Mouse (Mus musculus): ENCODE measurements around the gene Bora. TPM values are rescaled to one million over a fixed set of nuclear protein-coding genes. Genes with fewer than 3 reads are reported as not detected.
A peak's percentile ranks its signal among the peaks of the same experiment; 100 is the strongest.
"Not testable (repeated sequence)": the region's sequence is repeated elsewhere in the genome, so short reads cannot be mapped to it uniquely, and the experiment has no call there.

The Bora gene
- total and polyA plus RNA-seq, 3 experiments: 0.47 to 0.82 (median 0.73) TPM

DNA sequence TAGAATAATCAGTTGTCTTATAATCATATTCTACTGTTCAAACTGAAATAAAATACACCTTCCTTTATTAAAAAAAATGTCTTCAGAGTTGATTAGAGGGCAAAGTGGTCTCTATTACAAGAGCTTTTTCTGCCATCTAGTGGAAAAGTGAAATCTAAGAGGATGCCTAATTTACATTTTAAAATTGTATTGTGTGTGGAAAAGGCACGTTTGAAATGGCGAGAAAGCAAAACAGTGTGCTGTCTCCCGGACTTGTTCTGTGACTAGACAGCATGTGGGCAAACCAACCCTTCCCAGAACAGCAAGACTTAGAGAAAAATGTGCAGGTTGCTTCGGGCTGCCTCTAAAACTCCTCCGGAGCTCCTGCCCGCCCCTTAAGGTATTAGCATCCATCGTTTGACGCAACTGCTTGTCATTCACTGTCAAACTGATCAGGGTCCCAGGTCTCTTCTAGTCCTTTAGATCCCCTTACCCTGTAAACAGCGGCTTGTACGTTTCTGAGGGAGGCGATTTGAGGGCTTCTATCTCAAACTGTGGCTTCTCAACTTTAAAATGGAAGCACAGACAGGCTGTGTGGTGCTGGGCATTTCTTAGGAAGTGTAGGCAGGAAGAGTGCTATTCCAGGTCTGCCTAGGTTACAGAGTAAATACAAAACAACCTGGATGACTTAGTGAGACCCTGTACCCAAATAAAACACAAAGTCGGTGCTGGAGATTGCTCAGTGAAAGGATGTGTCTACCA, 23.5 kb upstream of the Bora start:
- DNase-seq: no peak
- no peak overlapping the region for H3K4me3 ChIP-seq
- TF ChIP-seq POLR2A (IDR thresholded peaks at IDR 0.05; ENCODE audit: insufficient read depth, low read depth, low read length) (no peak), EP300 (IDR thresholded peaks at IDR 0.05; ENCODE audit: insufficient read depth, low read depth, low read length) (no peak), CTCF (IDR thresholded peaks at IDR 0.05) (peak; percentile 70)
- H3K27me3 ChIP-seq (ENCODE audit: control insufficient read depth, insufficient read depth, low read length): no peaks in the 10 kb centered on the region
- no peak overlapping the region for H3K9ac ChIP-seq (ENCODE audit: low read depth, low read length)
- WGBS: 41% methylated on average over 12 of the region's 12 CpGs
- intact Hi-C loops (cut with DNase I): loop anchor here (5.0 to 10.0 kb wide), 2 partner anchors 848 to 1690 kb away; no protein-coding TSS in a partner anchor
- no peaks in the 10 kb centered on the region for H3K4me1 ChIP-seq (ENCODE audit: control insufficient read depth, insufficient read depth, low read length)
- H3K27ac ChIP-seq: no peak overlapping the region
- peaks cover 2% of the 10 kb centered on the region for H3K36me3 ChIP-seq (ENCODE audit: control insufficient read depth, insufficient read depth, low read length)
- no peaks in the 10 kb centered on the region for H3K79me2 ChIP-seq (replicated peaks; ENCODE audit: control insufficient read depth, insufficient read depth, low read length)

DNA sequence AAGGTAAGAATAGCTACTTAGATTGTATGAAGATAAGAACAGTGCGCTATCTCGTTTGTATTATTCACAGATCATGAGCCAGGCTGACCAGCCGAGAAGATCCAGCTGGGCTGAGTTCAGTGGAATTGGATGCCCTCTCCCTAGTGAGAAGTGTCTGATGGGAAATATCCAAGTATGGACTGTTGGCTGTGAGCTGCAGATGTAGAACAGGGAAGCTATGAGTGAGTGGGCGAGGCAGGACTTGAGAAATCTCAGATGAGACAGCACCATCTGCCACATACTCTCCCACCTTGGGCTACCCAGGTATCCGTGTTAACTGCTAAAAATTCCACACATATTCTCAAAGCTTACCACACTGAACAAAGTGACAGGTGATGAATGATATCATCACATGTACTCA, 16.0 kb upstream of the Bora start:
- 61% methylated on average over 5 of the region's 5 CpGs for WGBS
- H3K4me3 ChIP-seq: no peak overlapping the region
- TF ChIP-seq POLR2A (IDR thresholded peaks at IDR 0.05; ENCODE audit: insufficient read depth, low read depth, low read length) (no peak), CTCF (IDR thresholded peaks at IDR 0.05) (no peak), EP300 (IDR thresholded peaks at IDR 0.05; ENCODE audit: insufficient read depth, low read depth, low read length) (no peak)
- no peak overlapping the region for H3K9ac ChIP-seq (ENCODE audit: low read depth, low read length)
- H3K4me1 ChIP-seq (ENCODE audit: control insufficient read depth, insufficient read depth, low read length): no peaks in the 10 kb centered on the region
- no peak for DNase-seq
- intact Hi-C loops (cut with DNase I): loop anchor here (10.0 kb wide), 1 partner anchor 855 kb away; no protein-coding TSS in a partner anchor
- no peaks in the 10 kb centered on the region for H3K27me3 ChIP-seq (ENCODE audit: control insufficient read depth, insufficient read depth, low read length)
- no peaks in the 10 kb centered on the region for H3K79me2 ChIP-seq (replicated peaks; ENCODE audit: control insufficient read depth, insufficient read depth, low read length)
- no peak overlapping the region for H3K27ac ChIP-seq
- no peaks in the 10 kb centered on the region for H3K36me3 ChIP-seq (ENCODE audit: control insufficient read depth, insufficient read depth, low read length)

DNA sequence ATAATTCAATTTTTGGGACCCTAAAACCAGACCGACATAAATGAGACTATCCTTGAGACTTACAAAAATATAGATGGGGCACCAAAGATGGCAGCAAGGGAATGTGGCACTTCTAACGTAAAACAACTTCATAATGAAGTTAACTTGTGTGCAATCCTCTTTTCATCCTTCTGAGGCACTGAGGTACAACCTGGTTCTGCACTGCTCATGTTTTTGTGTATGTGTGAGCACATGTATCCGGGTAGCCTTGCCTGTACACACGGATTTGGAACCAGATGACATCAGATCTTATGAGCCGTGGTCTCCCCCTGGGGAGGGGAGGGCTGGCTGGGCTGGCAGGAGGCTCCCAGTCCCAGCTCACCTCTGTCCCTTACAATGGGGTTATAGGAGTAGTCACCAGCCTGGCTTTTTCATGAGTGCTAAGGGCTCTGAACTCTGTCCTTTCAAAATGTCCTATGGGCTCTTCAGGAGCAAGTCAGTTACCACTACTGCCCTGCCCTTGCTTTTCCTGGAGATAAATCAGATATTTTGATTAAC, 14.6 kb upstream of the Bora start:
- 75% methylated on average over 5 of the region's 5 CpGs for WGBS
- no peak for DNase-seq
- H3K36me3 ChIP-seq (ENCODE audit: control insufficient read depth, insufficient read depth, low read length): peaks cover 3% of the 10 kb centered on the region
- intact Hi-C loops (cut with DNase I): no loop called here
- no peaks in the 10 kb centered on the region for H3K4me1 ChIP-seq (ENCODE audit: control insufficient read depth, insufficient read depth, low read length)
- no peaks in the 10 kb centered on the region for H3K27me3 ChIP-seq (ENCODE audit: control insufficient read depth, insufficient read depth, low read length)
- H3K79me2 ChIP-seq (replicated peaks; ENCODE audit: control insufficient read depth, insufficient read depth, low read length): no peaks in the 10 kb centered on the region
- TF ChIP-seq POLR2A (IDR thresholded peaks at IDR 0.05; ENCODE audit: insufficient read depth, low read depth, low read length) (no peak), EP300 (IDR thresholded peaks at IDR 0.05; ENCODE audit: insufficient read depth, low read depth, low read length) (no peak), CTCF (IDR thresholded peaks at IDR 0.05) (no peak)
- no peak overlapping the region for H3K4me3 ChIP-seq
- no peak overlapping the region for H3K9ac ChIP-seq (ENCODE audit: low read depth, low read length)
- no peak overlapping the region for H3K27ac ChIP-seq

DNA sequence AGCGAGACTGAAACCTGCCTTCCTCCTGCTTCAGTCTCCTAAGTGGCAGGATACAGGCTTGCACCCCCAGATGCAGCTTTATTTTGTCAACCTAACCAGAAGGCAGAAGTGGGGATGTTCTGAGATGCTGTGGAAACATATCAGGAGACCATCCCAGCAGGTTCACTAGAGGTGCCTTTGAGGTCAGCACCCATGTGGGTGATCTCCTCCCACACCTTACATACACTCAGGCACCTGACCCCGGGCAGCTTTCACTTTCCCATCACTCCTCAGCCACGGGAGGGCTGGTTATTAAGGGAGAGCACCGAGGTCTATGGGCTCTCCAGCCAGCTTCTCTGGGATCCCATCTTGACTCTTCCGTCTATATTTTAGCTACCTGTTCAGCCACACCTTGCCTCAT, 13.4 kb upstream of the Bora start:
- no peak overlapping the region for H3K27ac ChIP-seq
- no peaks in the 10 kb centered on the region for H3K4me1 ChIP-seq (ENCODE audit: control insufficient read depth, insufficient read depth, low read length)
- TF ChIP-seq CTCF (IDR thresholded peaks at IDR 0.05) (no peak), EP300 (IDR thresholded peaks at IDR 0.05; ENCODE audit: insufficient read depth, low read depth, low read length) (no peak), POLR2A (IDR thresholded peaks at IDR 0.05; ENCODE audit: insufficient read depth, low read depth, low read length) (no peak)
- H3K36me3 ChIP-seq (ENCODE audit: control insufficient read depth, insufficient read depth, low read length): peaks cover 3% of the 10 kb centered on the region
- H3K4me3 ChIP-seq: no peak overlapping the region
- no peak overlapping the region for H3K9ac ChIP-seq (ENCODE audit: low read depth, low read length)
- 82% methylated on average over 5 of the region's 5 CpGs for WGBS
- no peaks in the 10 kb centered on the region for H3K27me3 ChIP-seq (ENCODE audit: control insufficient read depth, insufficient read depth, low read length)
- intact Hi-C loops (cut with DNase I): no loop called here
- no peak for DNase-seq
- H3K79me2 ChIP-seq (replicated peaks; ENCODE audit: control insufficient read depth, insufficient read depth, low read length): no peaks in the 10 kb centered on the region

DNA sequence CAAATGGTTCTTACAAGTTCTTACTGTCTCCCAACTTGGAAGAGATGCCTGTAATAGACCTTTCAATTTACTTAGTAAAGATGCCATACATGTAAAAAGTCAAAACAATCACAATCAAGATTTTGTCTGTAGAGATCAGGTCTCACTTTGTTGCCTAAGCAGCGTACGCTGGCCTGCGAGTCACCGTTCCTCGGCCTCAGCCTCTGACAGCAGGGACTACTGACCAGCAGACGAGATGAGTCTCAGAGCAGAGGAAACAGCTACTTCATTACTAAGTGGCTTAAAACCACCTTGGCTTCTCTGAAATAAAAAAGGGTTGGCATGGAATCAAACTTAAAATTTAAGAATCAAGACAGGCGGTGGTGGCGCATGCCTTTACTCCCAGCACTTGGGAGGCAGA, 11.2 kb upstream of the Bora start:
- H3K4me3 ChIP-seq; DNase-seq; H3K27ac ChIP-seq; H3K9ac ChIP-seq (ENCODE audit: low read depth, low read length); intact Hi-C loops (cut with DNase I); H3K36me3 ChIP-seq (ENCODE audit: control insufficient read depth, insufficient read depth, low read length); H3K27me3 ChIP-seq (ENCODE audit: control insufficient read depth, insufficient read depth, low read length); H3K79me2 ChIP-seq (replicated peaks; ENCODE audit: control insufficient read depth, insufficient read depth, low read length); H3K4me1 ChIP-seq (ENCODE audit: control insufficient read depth, insufficient read depth, low read length): not testable (repeated sequence)
- 94% methylated on average over 8 of the region's 8 CpGs for WGBS

DNA sequence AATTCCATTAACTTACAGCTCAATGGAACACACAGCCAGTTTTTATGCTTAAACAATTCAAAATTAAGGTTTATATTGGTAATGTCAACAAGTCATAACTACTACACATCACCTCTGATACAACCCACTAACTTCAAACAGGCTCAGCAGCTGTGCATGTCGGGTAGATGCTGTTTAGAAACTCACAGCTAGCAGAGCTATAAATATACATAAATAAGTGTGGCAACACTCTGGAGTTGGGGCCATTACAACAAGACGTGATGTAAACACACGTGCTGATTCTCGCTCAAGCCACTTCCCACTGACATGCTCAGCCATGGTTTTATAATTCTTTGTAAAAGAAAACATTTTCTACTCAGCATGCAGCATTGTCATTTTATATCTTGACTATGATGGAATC, 10.0 kb upstream of the Bora start:
- Histone ChIP-seq H3K4me1 (ENCODE audit: control insufficient read depth, insufficient read depth, low read length) (no peaks in the 10 kb centered on the region; the same call in 1 of the 2 replicates), H3K27me3 (ENCODE audit: control insufficient read depth, insufficient read depth, low read length) (no peaks in the 10 kb centered on the region), H3K36me3 (ENCODE audit: control insufficient read depth, insufficient read depth, low read length) (peaks cover 5% of the 10 kb centered on the region), H3K4me3 (no peak overlapping the region), H3K27ac (no peak overlapping the region), H3K9ac (ENCODE audit: low read depth, low read length) (no peak overlapping the region), H3K79me2 (replicated peaks; ENCODE audit: control insufficient read depth, insufficient read depth, low read length) (no peaks in the 10 kb centered on the region)
- intact Hi-C loops (cut with DNase I): no loop called here
- TF ChIP-seq POLR2A (IDR thresholded peaks at IDR 0.05; ENCODE audit: insufficient read depth, low read depth, low read length) (no peak), EP300 (IDR thresholded peaks at IDR 0.05; ENCODE audit: insufficient read depth, low read depth, low read length) (no peak), CTCF (IDR thresholded peaks at IDR 0.05) (no peak)
- DNase-seq: no peak
- 66% methylated on average over 4 of the region's 4 CpGs for WGBS
